8 mouse cellular contexts compared by ENCODE assay signal in genomic region chr1:169747473-169747872, GRCm38 (mm10). TPM values are rescaled to one million over a fixed set of nuclear protein-coding genes. Genes with fewer than 3 reads are reported as not detected.
DNase-seq lines count a peak whose midpoint lies in the region; ATAC-seq lines count a peak whose summit lies in the region.

Gene Rgs4, minus strand, starts transcription at chr1:169747642.

- no peaks in the 10 kb centered on the region for H3K36me3 ChIP-seq in intestine, embryonic 16.5 days (ENCODE audit: control insufficient read depth, insufficient read depth, low read length)

- DNase-seq in adrenal gland, postnatal 10 days: peak; percentile 81
- peak; percentile 35 for DNase-seq in embryo, embryonic 11.5 days (ENCODE audit: low read depth, low spot score)
- peak; percentile 25 to 51 for DNase-seq in gastrocnemius, postnatal 36 days
- DNase-seq in left cerebral cortex, adult 9 months (ENCODE audit: low spot score in 2 of 2): peak; percentile 78 to 90
- peak; percentile 53 to 73 for DNase-seq in lung, postnatal 4 days
- peak; percentile 85 to 89 for DNase-seq in right cerebral cortex, postnatal 36 days (ENCODE audit: low spot score in 2 of 2)
- DNase-seq in spleen, postnatal 36 days (ENCODE audit: low spot score in 2 of 2): no peak

- H3K4me2 ChIP-seq in intestine, embryonic 16.5 days (ENCODE audit: low read depth, low read length): peak within 1 kb of the TSS; percentile 41

- no peak within 1 kb of the TSS for H3K9ac ChIP-seq in intestine, embryonic 16.5 days (ENCODE audit: low read depth, low read length)

- H3K4me3 ChIP-seq in intestine, embryonic 16.5 days (ENCODE audit: low read length): peak within 1 kb of the TSS; percentile 28

- intact Hi-C loops in gastrocnemius, postnatal 36 days (cut with DNase I): no loop called here

- WGBS in intestine, embryonic 16.5 days: 1% methylated on average over 16 of the region's 16 CpGs

- peak; percentile 87 for ATAC-seq in intestine, embryonic 16.5 days

- peaks cover 5% of the 10 kb centered on the region; the same call in 1 of the 2 replicates for H3K27me3 ChIP-seq in intestine, embryonic 16.5 days (replicated peaks; ENCODE audit: control insufficient read depth, insufficient read depth, low read length)

- H3K27ac ChIP-seq in intestine, embryonic 16.5 days (ENCODE audit: low read length): no peak within 1 kb of the TSS

- H3K4me1 ChIP-seq in intestine, embryonic 16.5 days (ENCODE audit: control insufficient read depth, insufficient read depth, low read length): no peaks in the 10 kb centered on the region

- H3K9me3 ChIP-seq in intestine, embryonic 16.5 days (ENCODE audit: control insufficient read depth, low read length): no peaks in the 10 kb centered on the region

RNA-seq across cellular contexts. Expression of gene Rgs4, which starts in this region (rescaled TPM):
- total RNA-seq in adrenal gland, postnatal 10 days (2021): 10 to 100 TPM; 32.8 to 38.5 TPM
- total RNA-seq in gastrocnemius, postnatal 36 days (2021): 1 to 10 TPM; 6.1 TPM
- polyA plus RNA-seq in intestine, embryonic 16.5 days (2015; fragmentation: Nextera tagmentation; extraction: Ambion mirVana): 4.3 and 5.3 TPM in 2 replicates

Comparison
In these comparisons a context has a peak if more than half of its experiments do, and no peak if none do; other contexts are left out.
1. RNA of gene Rgs4 (total RNA-seq): 32.8 to 38.5 TPM in adrenal gland, postnatal 10 days; 6.1 TPM in gastrocnemius, postnatal 36 days; every median in the first group is over 4 times any median in the second.
2. DNase-seq: peak in adrenal gland, postnatal 10 days (single experiment), embryo, embryonic 11.5 days (single experiment), gastrocnemius, postnatal 36 days (2 of 2), left cerebral cortex, adult 9 months (2 of 2), lung, postnatal 4 days (2 of 2) and right cerebral cortex, postnatal 36 days (2 of 2); none in spleen, postnatal 36 days (0 of 2).